Mouse (Mus musculus) yolk sac, embryonic 10.5 days (tissue): ENCODE results near the gene Iqcm.
"Not testable (repeated sequence)": the region's sequence is repeated elsewhere in the genome, so short reads cannot be mapped to it uniquely, and the experiment has no call there.

Experiments used
- DNase-seq: peaks from one replicate; pipeline ENCODE4 v3.0.0-alpha.2; 2017; ENCODE audit warnings: low spot score

Gene Iqcm

GRCm38 (mm10) chr8:75448394-75448793 lies at the start of gene Iqcm:
TSS of gene Iqcm (plus strand) at chr8:75448694.
- DNase-seq, result no peak

GRCm38 (mm10) chr8:75406489-75406888 lies 42.0 kb upstream of the Iqcm start, which contains the start of gene Gm10358:
TSS of gene Gm10358 (minus strand) at chr8:75406589.
- DNase-seq, result no peak

- DNase-seq, result not testable (repeated sequence)
These were observed 32.8 kb upstream of the Iqcm start for GRCm38 (mm10) chr8:75415696-75416095.

GRCm38 (mm10) chr8:75476756-75477155 lies 28.3 kb downstream of the Iqcm start:
- no peak for DNase-seq

- no peak for DNase-seq
These were observed 40.7 kb downstream of the Iqcm start for GRCm38 (mm10) chr8:75489035-75489678.

- DNase-seq, result no peak
These were observed 60.8 kb downstream of the Iqcm start for GRCm38 (mm10) chr8:75509299-75509698.

- no peak for DNase-seq
These were observed 65.3 kb downstream of the Iqcm start for GRCm38 (mm10) chr8:75513786-75514185.

- DNase-seq, result no peak
These were observed 100.8 kb downstream of the Iqcm start for GRCm38 (mm10) chr8:75549284-75549683.

GRCm38 (mm10) chr8:75596281-75596680 lies 147.8 kb downstream of the Iqcm start:
- no peak for DNase-seq

- no peak for DNase-seq
These were observed 194.5 kb downstream of the Iqcm start for GRCm38 (mm10) chr8:75642958-75643357.

- DNase-seq, result no peak
These were observed 210.8 kb downstream of the Iqcm start for GRCm38 (mm10) chr8:75659287-75659686.

- DNase-seq, result no peak
These were observed 298.1 kb downstream of the Iqcm start for GRCm38 (mm10) chr8:75746561-75746960.

GRCm38 (mm10) chr8:75755596-75755995 lies 307.1 kb downstream of the Iqcm start:
- DNase-seq, result no peak

GRCm38 (mm10) chr8:75828468-75829132 lies 380.1 kb downstream of the Iqcm start:
- no peak for DNase-seq

- no peak for DNase-seq
These were observed 386.8 kb downstream of the Iqcm start for GRCm38 (mm10) chr8:75835245-75835644.

GRCm38 (mm10) chr8:75917603-75918344 lies 469.3 kb downstream of the Iqcm start:
- no peak for DNase-seq

- no peak for DNase-seq
These were observed 500.7 kb downstream of the Iqcm start for GRCm38 (mm10) chr8:75949166-75949565.

GRCm38 (mm10) chr8:75956016-75956415 lies 507.5 kb downstream of the Iqcm start:
- DNase-seq, result no peak

GRCm38 (mm10) chr8:76018501-76018900 lies 570.0 kb downstream of the Iqcm start:
- DNase-seq, result no peak
